Mouse (Mus musculus) layer of hippocampus, adult 2 months (tissue): Measurements from ENCODE around the gene A2ml1. TPM values are rescaled to one million over a fixed set of nuclear protein-coding genes. Genes with fewer than 3 reads are reported as not detected.

ENCODE experiments used
- DNase-seq, 2 experiments: peaks; one replicate each; pipeline ENCODE4 v3.0.0; 2022; ENCODE audit warnings: low spot score in 2 of 2
- H3K27ac ChIP-seq: fragments of 200-600 bp; 2 replicates; pipeline ENCODE4 v1.8.1; 2022
- H3K4me3 ChIP-seq: fragments of 200-600 bp; 2 replicates; pipeline ENCODE4 v1.8.1; 2022; ENCODE audit warnings: mild to moderate bottlenecking
- CTCF ChIP-seq: fragments of 200-600 bp; conservative IDR thresholded peaks from 2 replicates; pipeline ENCODE4 v1.8.1; 2022; ENCODE audit warnings: antibody characterized with exemption, mild to moderate bottlenecking, moderate library complexity
- total RNA-seq, 2 experiments: library from RNA; stranded (reverse); gene quantifications; 2 replicates each; pipeline ENCODE4 v1.2.3; 2021

Gene A2ml1
- total RNA-seq, 2 experiments from 2014 or later, result 9.8 to 10.4 TPM

- Histone ChIP-seq H3K27ac (no peak overlapping the region), H3K4me3 (no peak overlapping the region)
- TF ChIP-seq CTCF, result no peak
- no peak for DNase-seq
Observed at GRCm38 (mm10) chr6:128535250-128535649, 46.2 kb downstream of the A2ml1 start.

GRCm38 (mm10) chr6:128533296-128533695 is 48.1 kb downstream of the A2ml1 start:
- Histone ChIP-seq H3K27ac (no peak overlapping the region), H3K4me3 (no peak overlapping the region)
- TF ChIP-seq CTCF, result no peak
- DNase-seq, result no peak

- TF ChIP-seq CTCF, result no peak
- DNase-seq, result no peak
- H3K4me3 ChIP-seq, result no peak overlapping the region
Observed at GRCm38 (mm10) chr6:128532701-128533100, 48.7 kb downstream of the A2ml1 start.

GRCm38 (mm10) chr6:128528491-128528890 is 52.9 kb downstream of the A2ml1 start:
- no peak for TF ChIP-seq CTCF
- H3K27ac ChIP-seq, result no peak overlapping the region
- DNase-seq, result no peak
- H3K4me3 ChIP-seq, result no peak overlapping the region

More at GRCm38 (mm10) chr6:128532701-128533100, 48.7 kb downstream of the A2ml1 start:
- H3K27ac ChIP-seq, result no peak overlapping the region

- no peak for DNase-seq
- no peak for TF ChIP-seq CTCF
- Histone ChIP-seq H3K4me3 (no peak overlapping the region), H3K27ac (no peak overlapping the region)
Observed at GRCm38 (mm10) chr6:128527110-128527509, 54.3 kb downstream of the A2ml1 start.

GRCm38 (mm10) chr6:128526601-128527000 is 54.8 kb downstream of the A2ml1 start, which contains the start of gene Pzp:
TSS of gene Pzp (minus strand) at chr6:128526720.
- no peak for DNase-seq
- no peak within 1 kb of the TSS for H3K4me3 ChIP-seq
- TF ChIP-seq CTCF, result no peak
- no peak within 1 kb of the TSS for H3K27ac ChIP-seq

- H3K27ac ChIP-seq, result no peak overlapping the region
- no peak for DNase-seq
- no peak for TF ChIP-seq CTCF
- no peak overlapping the region for H3K4me3 ChIP-seq
Observed at GRCm38 (mm10) chr6:128525801-128526200, 55.6 kb downstream of the A2ml1 start.

- DNase-seq, result no peak
- H3K4me3 ChIP-seq, result no peak overlapping the region
- no peak overlapping the region for H3K27ac ChIP-seq
- no peak for TF ChIP-seq CTCF
Observed at GRCm38 (mm10) chr6:128523360-128523759, 58.0 kb downstream of the A2ml1 start.

- no peak for TF ChIP-seq CTCF
- Histone ChIP-seq H3K27ac (no peak overlapping the region), H3K4me3 (no peak overlapping the region)
- DNase-seq, result no peak
Observed at GRCm38 (mm10) chr6:128519159-128519558, 62.2 kb downstream of the A2ml1 start.

GRCm38 (mm10) chr6:128505676-128506236 is 75.7 kb downstream of the A2ml1 start:
- DNase-seq, result peak; percentile 57 to 61
- no peak for TF ChIP-seq CTCF
- Histone ChIP-seq H3K4me3 (no peak overlapping the region), H3K27ac (peak overlapping the region; percentile 59)

- Histone ChIP-seq H3K27ac (peak overlapping the region; percentile 59), H3K4me3 (no peak overlapping the region)
- DNase-seq, result no peak
- TF ChIP-seq CTCF, result no peak
Observed at GRCm38 (mm10) chr6:128504743-128505142, 76.7 kb downstream of the A2ml1 start.

GRCm38 (mm10) chr6:128495346-128495745 is 86.1 kb downstream of the A2ml1 start:
- no peak for TF ChIP-seq CTCF
- no peak for DNase-seq
- Histone ChIP-seq H3K4me3 (no peak overlapping the region), H3K27ac (no peak overlapping the region)

GRCm38 (mm10) chr6:128494646-128495331 is 86.6 kb downstream of the A2ml1 start:
- TF ChIP-seq CTCF, result no peak
- H3K27ac ChIP-seq, result no peak overlapping the region
- H3K4me3 ChIP-seq, result no peak overlapping the region
- DNase-seq, result no peak

- TF ChIP-seq CTCF, result no peak
- no peak for DNase-seq
- no peak overlapping the region for H3K4me3 ChIP-seq
- no peak overlapping the region for H3K27ac ChIP-seq
Observed at GRCm38 (mm10) chr6:128491916-128492315, 89.5 kb downstream of the A2ml1 start.
